Mouse (Mus musculus) heart, adult 2 months (tissue): ENCODE measurements around the gene Bid.
"Not testable (repeated sequence)": the region's sequence is repeated elsewhere in the genome, so short reads cannot be mapped to it uniquely, and the experiment has no call there.

Experiments used
- CTCF ChIP-seq: fragments of 200-600 bp; IDR thresholded peaks from 2 replicates; pipeline ENCODE4 v1.8.1; 2022; ENCODE audit warnings: antibody characterized with exemption, mild to moderate bottlenecking, moderate library complexity
- POLR2A ChIP-seq: fragments of 200-500 bp; IDR thresholded peaks from 2 replicates; pipeline ENCODE4 v1.6.1; 2011; ENCODE audit warnings: mild to moderate bottlenecking, low read depth, low read length, control low read depth; ENCODE audit not compliant: insufficient read depth

DNA sequence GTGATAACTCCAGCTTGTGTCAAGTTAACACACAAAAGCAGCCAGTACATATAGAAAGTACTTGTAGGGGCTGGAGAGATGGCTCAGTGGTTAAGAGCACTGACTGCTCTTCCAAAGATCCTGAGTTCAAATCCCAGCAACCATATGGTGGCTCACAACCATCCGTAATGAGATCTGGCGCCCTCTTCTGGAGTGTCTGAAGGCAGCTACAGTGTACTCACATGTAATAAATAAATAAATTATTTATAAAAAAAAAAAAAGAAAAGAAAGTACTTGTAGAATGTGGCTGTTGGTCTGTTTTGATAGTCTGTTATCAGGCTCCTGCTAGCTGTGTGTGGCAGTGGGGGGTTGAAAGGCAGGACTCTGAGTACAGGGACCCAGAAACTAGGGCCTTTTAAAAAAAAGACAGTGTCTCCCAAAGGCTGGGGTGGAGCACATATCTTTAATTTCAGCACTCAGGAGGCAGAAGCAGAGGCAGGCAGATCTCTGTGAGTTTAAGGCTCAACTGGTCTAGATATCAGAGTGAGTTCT, 8.2 kb upstream of the Bid start:
- TF ChIP-seq CTCF = peak; percentile 51
- not testable (repeated sequence) for TF ChIP-seq POLR2A
